Mouse (Mus musculus) CH12.LX (cell line): Measurements from ENCODE around the gene Gm20661. TPM values are rescaled to one million over a fixed set of nuclear protein-coding genes. Genes with fewer than 3 reads are reported as not detected.

Source experiments
- DNase-seq: peaks from one replicate; pipeline ENCODE4 v3.0.0-alpha.2; 2013; ENCODE audit errors: extremely low read depth
- H3K27ac ChIP-seq: 2 replicates; pipeline ENCODE4 v1.5.1; 2012; ENCODE audit warnings: low read depth, mild to moderate bottlenecking, control low read depth, moderate library complexity; ENCODE audit not compliant: insufficient read depth
- H3K27me3 ChIP-seq: replicated peaks from 2 replicates; pipeline ENCODE3; 2012; ENCODE audit warnings: inconsistent platforms
- H3K36me3 ChIP-seq, 2 experiments: replicated peaks in 1 of 2; 2 replicates each; pipeline versions ENCODE3 to v1.6.1; 2012; ENCODE audit warnings: inconsistent platforms in 1 of 2, low read length in 1 of 2, mild to moderate bottlenecking in 1 of 2, mixed read lengths in 1 of 2, moderate library complexity in 1 of 2; ENCODE audit not compliant: control insufficient read depth in 1 of 2, insufficient read depth in 1 of 2
- H3K4me1 ChIP-seq, 2 experiments: 2 replicates each; pipeline ENCODE4 v1.6.1; 2012; ENCODE audit warnings: inconsistent platforms in 1 of 2, moderate library complexity in 1 of 2; ENCODE audit not compliant: insufficient read depth in 2 of 2, control insufficient read depth in 1 of 2
- H3K4me2 ChIP-seq: 2 replicates; pipeline ENCODE4 v1.6.1; 2012; ENCODE audit warnings: low read depth, mild to moderate bottlenecking, control low read depth; ENCODE audit not compliant: poor library complexity, insufficient read depth, severe bottlenecking
- H3K4me3 ChIP-seq, 3 experiments: fragments of 150-350 bp in 1 of 3; sonication (generic) in 1 of 3; replicated peaks in 1 of 3; 2 replicates each; pipeline versions ENCODE3 to v1.5.1; 2011 to 2012; ENCODE audit warnings: low read depth in 2 of 3, low read length in 2 of 3, mild to moderate bottlenecking in 2 of 3, moderate library complexity in 2 of 3, control low read depth in 1 of 3, improper control_type of control experiment in 1 of 3, inconsistent platforms in 1 of 3, mixed read lengths in 1 of 3; ENCODE audit not compliant: poor library complexity in 1 of 3
- H3K79me2 ChIP-seq: replicated peaks from 2 replicates; pipeline ENCODE4 v1.6.1; 2012; ENCODE audit warnings: mild to moderate bottlenecking, moderate library complexity; ENCODE audit not compliant: control insufficient read depth, poor library complexity, insufficient read depth, severe bottlenecking; ENCODE audit errors: extremely low read depth
- H3K9ac ChIP-seq: 2 replicates; pipeline ENCODE4 v1.6.1; 2012; ENCODE audit warnings: low read depth, mild to moderate bottlenecking, control low read depth, moderate library complexity; ENCODE audit not compliant: insufficient read depth
- H3K9me3 ChIP-seq: replicated peaks from 2 replicates; pipeline ENCODE3; 2012; ENCODE audit warnings: low read length, inconsistent platforms, mixed read lengths
- BHLHE40 ChIP-seq: IDR thresholded peaks from 2 replicates; pipeline ENCODE4 v1.6.1; 2011; ENCODE audit warnings: mild to moderate bottlenecking, low read depth, low read length, improper control_type of control experiment
- CTCF ChIP-seq, 2 experiments: IDR thresholded peaks in 1 of 2; conservative IDR thresholded peaks in 1 of 2; 2 replicates each; pipeline ENCODE4 v1.5.1; 2011 to 2012; ENCODE audit warnings: low read depth in 2 of 2, low read length in 2 of 2, improper control_type of control experiment in 1 of 2, inconsistent platforms in 1 of 2, mild to moderate bottlenecking in 1 of 2, moderate library complexity in 1 of 2
- ELF1 ChIP-seq: IDR thresholded peaks from 2 replicates; pipeline ENCODE4 v1.6.1; 2014; ENCODE audit warnings: low read depth, mild to moderate bottlenecking, inconsistent platforms, low read length, improper control_type of control experiment
- GABPA ChIP-seq: IDR thresholded peaks from 2 replicates; pipeline ENCODE4 v1.6.1; 2012; ENCODE audit warnings: low read depth, low read length, improper control_type of control experiment, inconsistent platforms; ENCODE audit not compliant: insufficient replicate concordance
- HCFC1 ChIP-seq: IDR thresholded peaks from 2 replicates; pipeline ENCODE4 v1.6.1; 2012; ENCODE audit warnings: low read depth, mild to moderate bottlenecking, inconsistent platforms, low read length, improper control_type of control experiment
- JUND ChIP-seq: conservative IDR thresholded peaks from 2 replicates; pipeline ENCODE4 v1.6.1; 2011; ENCODE audit warnings: low read depth, low read length, improper control_type of control experiment
- MXI1 ChIP-seq: IDR thresholded peaks from 2 replicates; pipeline ENCODE4 v1.6.1; 2011; ENCODE audit warnings: mild to moderate bottlenecking, low read depth, low read length, improper control_type of control experiment
- NELFE ChIP-seq: IDR thresholded peaks from 2 replicates; pipeline ENCODE4 v1.6.1; 2011; ENCODE audit warnings: low read depth, low read length, improper control_type of control experiment
- POLR2A ChIP-seq: IDR thresholded peaks from 2 replicates; pipeline ENCODE4 v1.6.1; 2011; ENCODE audit warnings: low read depth, mild to moderate bottlenecking, improper control_type of control experiment, low read length
- POLR2AphosphoS2 ChIP-seq: IDR thresholded peaks from 2 replicates; pipeline ENCODE4 v1.6.1; 2011; ENCODE audit warnings: low read depth, low read length, improper control_type of control experiment
- RAD21 ChIP-seq: IDR thresholded peaks from 2 replicates; pipeline ENCODE4 v1.6.1; 2011; ENCODE audit warnings: low read depth, mild to moderate bottlenecking, low read length, improper control_type of control experiment, moderate library complexity
- SIN3A ChIP-seq: IDR thresholded peaks from 2 replicates; pipeline ENCODE4 v1.6.1; 2012; ENCODE audit warnings: low read length, improper control_type of control experiment, inconsistent platforms
- SMC3 ChIP-seq: IDR thresholded peaks from 2 replicates; pipeline ENCODE4 v1.6.1; 2011; ENCODE audit warnings: low read depth, low read length, improper control_type of control experiment
- TBP ChIP-seq: conservative IDR thresholded peaks from 2 replicates; pipeline ENCODE4 v1.6.1; 2011; ENCODE audit warnings: low read depth, low read length, improper control_type of control experiment
- UBTF ChIP-seq: IDR thresholded peaks from 2 replicates; pipeline ENCODE4 v1.6.1; 2012; ENCODE audit warnings: low read depth, mild to moderate bottlenecking, inconsistent platforms, low read length, improper control_type of control experiment, moderate library complexity
- USF1 ChIP-seq: IDR thresholded peaks from 2 replicates; pipeline ENCODE4 v1.6.1; 2014; ENCODE audit warnings: low read depth, mild to moderate bottlenecking, inconsistent platforms, low read length, improper control_type of control experiment
- USF2 ChIP-seq: conservative IDR thresholded peaks from 2 replicates; pipeline ENCODE4 v1.6.1; 2011; ENCODE audit warnings: low read depth, low read length, improper control_type of control experiment
- ZNF384 ChIP-seq: IDR thresholded peaks from 2 replicates; pipeline ENCODE4 v1.6.1; 2012; ENCODE audit warnings: low read depth, low read length, improper control_type of control experiment, inconsistent platforms
- dilution Hi-C: fragments of 300-500 bp; cut with MboI; formaldehyde crosslinking; loops from 2 replicates; pipeline ENCODE4 v1.14.3; 2020; ENCODE audit warnings: low sequenced_read_pairs; ENCODE audit not compliant: extremely low pct_unique_long_range_greater_than_20kb, extremely low pct_ligation_motif_present
- in situ Hi-C: fragments of 300-500 bp; cut with MboI; formaldehyde crosslinking; loops from 3 replicates; pipeline ENCODE4 v1.14.3; 2019; ENCODE audit warnings: low sequenced_read_pairs, low pct_ligation_motif_present, low pct_unique_long_range_greater_than_20kb, mixed read lengths
- polyA plus RNA-seq: library from polyadenylated mRNA; unstranded; fragments of >175 nt; gene quantifications from 2 replicates; pipeline ENCODE4 v1.2.1, GENCODE M21; 2012; ENCODE audit warnings: low read depth; ENCODE audit not compliant: insufficient read length
- total RNA-seq, 2 experiments: library from RNA; depleted of rRNA; stranded (reverse); fragments of 300-350 nt in 1 of 2; fragments of >200 nt in 1 of 2; gene quantifications; 2 replicates each; pipeline ENCODE4 v1.2.3; 2012 to 2014

Gm20661 gene
- total and polyA plus RNA-seq, 3 experiments = 0.29 TPM; not detected in 2

DNA sequence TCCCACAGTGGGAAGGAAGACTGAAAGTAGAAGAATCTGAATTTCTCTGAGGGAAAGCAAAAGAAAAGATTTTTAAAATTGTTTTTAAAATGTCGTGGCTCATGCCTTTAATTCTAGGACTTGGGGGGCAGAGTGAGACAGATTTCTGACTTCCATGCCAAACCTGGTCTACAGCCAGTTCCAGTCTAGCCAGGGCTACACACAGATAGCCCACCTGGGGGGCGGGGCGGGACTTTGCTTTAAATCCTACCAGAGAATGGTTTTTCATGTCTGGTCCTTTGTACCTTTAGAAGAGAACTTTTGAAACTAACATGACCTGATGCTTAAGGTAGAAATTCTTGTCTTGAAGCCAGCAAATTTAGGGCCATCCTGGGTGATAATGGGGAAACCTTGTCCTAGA, 40.4 kb downstream of the Gm20661 start:
- Histone ChIP-seq H3K27me3 (no peaks in the 10 kb centered on the region), H3K27ac (no peak overlapping the region), H3K4me3 (no peak overlapping the region), H3K36me3 (peaks cover 30 to 46% of the 10 kb centered on the region in 2 experiments), H3K9me3 (peaks cover 3% of the 10 kb centered on the region), H3K4me1 (peaks cover 0 to 15% of the 10 kb centered on the region in 2 experiments; a peak in 2 of 4 replicates), H3K4me2 (no peak overlapping the region), H3K79me2 (peaks cover 12% of the 10 kb centered on the region), H3K9ac (no peak overlapping the region)
- no peak for TF ChIP-seq HCFC1
- dilution Hi-C loops = no loop called here
- DNase-seq = no peak
- in situ Hi-C loops = no loop called here

DNA sequence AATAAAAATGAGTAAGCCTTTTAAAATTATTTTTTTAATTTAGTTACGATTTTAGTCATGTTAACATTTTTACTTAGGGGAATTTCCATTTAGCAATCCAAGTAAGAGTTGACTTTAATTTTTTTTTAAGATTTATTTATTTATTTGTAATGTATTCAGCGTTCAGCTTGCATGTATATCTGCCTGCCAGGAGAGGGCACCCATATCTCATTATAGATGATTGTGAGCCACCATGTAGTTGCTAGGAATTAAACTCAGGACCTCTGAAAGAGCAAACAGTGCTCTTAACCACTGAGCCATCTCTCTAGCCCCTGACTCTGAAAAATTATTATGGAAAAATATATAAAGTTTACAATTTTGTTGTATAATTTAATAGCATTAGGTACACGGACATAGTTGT, 43.7 kb downstream of the Gm20661 start:
- dilution Hi-C loops = no loop called here
- TF ChIP-seq HCFC1 (no peak), POLR2A (no peak), CTCF (conservative IDR thresholded peaks at IDR 0.05 in 1 of 2, IDR thresholded peaks at IDR 0.05 in 1 of 2; ENCODE audit: low read depth in 2 of 2, low read length in 2 of 2) (peak in 1 of 2 experiments; percentile 62; a peak in 2 of 4 replicates), USF1 (no peak), MXI1 (no peak), USF2 (no peak), ZNF384 (no peak), SMC3 (peak; percentile 45), UBTF (no peak), RAD21 (peak; percentile 56), ELF1 (no peak), NELFE (no peak), JUND (no peak), BHLHE40 (no peak), TBP (no peak), SIN3A (no peak), GABPA (no peak), POLR2AphosphoS2 (no peak)
- H3K9ac ChIP-seq = no peak overlapping the region
- H3K27ac ChIP-seq = no peak overlapping the region
- H3K79me2 ChIP-seq = peaks cover 10% of the 10 kb centered on the region
- H3K9me3 ChIP-seq = peaks cover 3% of the 10 kb centered on the region
- no peak overlapping the region for H3K4me2 ChIP-seq
- H3K4me1 ChIP-seq = peaks cover 0 to 4% of the 10 kb centered on the region in 2 experiments; a peak in 1 of 4 replicates
- no peak overlapping the region for H3K4me3 ChIP-seq
- DNase-seq = no peak
- in situ Hi-C loops = no loop called here
- no peaks in the 10 kb centered on the region for H3K27me3 ChIP-seq
- H3K36me3 ChIP-seq = peaks cover 37 to 62% of the 10 kb centered on the region in 2 experiments
